Mouse (Mus musculus) kidney, adult 2 months (tissue): ENCODE measurements around the gene Crocc.

Source experiments
- CTCF ChIP-seq: fragments of 200-500 bp; conservative IDR thresholded peaks from 2 replicates; pipeline ENCODE4 v1.5.1; 2011; ENCODE audit warnings: low read depth, mild to moderate bottlenecking, control low read depth, low read length, moderate library complexity, mixed read lengths; ENCODE audit not compliant: insufficient read depth, insufficient read length
- POLR2A ChIP-seq: fragments of 200-500 bp; IDR thresholded peaks from one replicate; pipeline ENCODE4 v1.6.1; 2011; ENCODE audit warnings: low read depth, low read length, control low read depth

DNA sequence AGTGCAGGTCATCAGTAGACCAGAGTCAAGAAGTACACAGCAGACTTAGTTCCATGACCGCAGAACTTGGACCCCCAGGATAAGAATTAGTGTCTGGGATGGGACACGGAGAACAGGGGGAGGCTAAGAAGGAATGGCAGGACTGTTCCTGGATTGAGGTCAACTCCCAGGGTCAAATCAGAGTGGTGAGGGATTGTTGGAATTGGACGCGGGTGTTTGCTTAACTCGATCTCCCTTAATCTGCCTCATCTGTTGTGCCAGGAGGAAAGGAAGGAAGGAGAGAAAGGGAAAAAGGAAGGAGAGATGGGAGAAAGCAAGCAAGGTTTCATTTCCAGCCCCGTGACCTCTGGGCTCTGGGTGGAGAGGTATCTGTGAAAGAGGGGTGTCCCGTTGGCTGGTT lies 50.2 kb downstream of the Crocc start, which contains the start of gene Mfap2:
- TF ChIP-seq POLR2A = no peak
- TF ChIP-seq CTCF = no peak
